Mouse (Mus musculus) heart, postnatal 0 days (tissue): Measurements from ENCODE around the gene Scamp3. TPM values are rescaled to one million over a fixed set of nuclear protein-coding genes. Genes with fewer than 3 reads are reported as not detected.
A peak's percentile ranks its signal among the peaks of the same experiment; 100 is the strongest.

ENCODE experiments used
- ATAC-seq: fragments of 200-750 bp; cut with Nextera tagmentation; 2 replicates; pipeline ENCODE4 v1.8.0; 2017; ENCODE audit warnings: low read depth, moderate number of reproducible peaks, moderate library complexity; ENCODE audit not compliant: insufficient read depth
- DNase-seq: peaks from one replicate; pipeline ENCODE4 v3.0.0-alpha.2; 2016; ENCODE audit warnings: low spot score
- H3K27ac ChIP-seq: fragments of 300-500 bp; sonication (generic); 2 replicates; pipeline ENCODE4 v1.5.1; 2014; ENCODE audit warnings: low read depth, mild to moderate bottlenecking
- H3K27me3 ChIP-seq: fragments of 300-500 bp; sonication (generic); 2 replicates; pipeline ENCODE4 v1.6.1; 2014; ENCODE audit warnings: low read length, mixed read lengths; ENCODE audit not compliant: control insufficient read depth, insufficient read depth
- H3K36me3 ChIP-seq: fragments of 300-500 bp; sonication (generic); replicated peaks from 2 replicates; pipeline ENCODE4 v1.6.1; 2014; ENCODE audit warnings: low read length, mixed read lengths; ENCODE audit not compliant: control insufficient read depth, insufficient read depth
- H3K4me1 ChIP-seq: fragments of 300-500 bp; sonication (generic); 2 replicates; pipeline ENCODE4 v1.6.1; 2014; ENCODE audit warnings: antibody characterized with exemption; ENCODE audit not compliant: control insufficient read depth, insufficient read depth
- H3K4me2 ChIP-seq: fragments of 300-500 bp; sonication (generic); 2 replicates; pipeline ENCODE4 v1.6.1; 2014; ENCODE audit warnings: low read depth, mild to moderate bottlenecking, low read length, moderate library complexity
- H3K4me3 ChIP-seq: fragments of 300-500 bp; sonication (generic); 2 replicates; pipeline ENCODE4 v1.5.1; 2014; ENCODE audit warnings: low read depth, low read length
- H3K9ac ChIP-seq: fragments of 300-500 bp; sonication (generic); replicated peaks from 2 replicates; pipeline ENCODE4 v1.6.1; 2014; ENCODE audit warnings: low read depth, low read length, mixed read lengths
- H3K9me3 ChIP-seq: fragments of 300-500 bp; sonication (generic); replicated peaks from 2 replicates; pipeline ENCODE4 v1.6.1; 2016; ENCODE audit warnings: low read length; ENCODE audit not compliant: control insufficient read depth
- CTCF ChIP-seq: IDR thresholded peaks from 2 replicates; pipeline ENCODE4 v1.5.1; 2016; ENCODE audit warnings: antibody characterized with exemption, control low read depth, low read depth
- EP300 ChIP-seq: IDR thresholded peaks from 2 replicates; pipeline ENCODE4 v1.6.1; 2016; ENCODE audit warnings: antibody characterized with exemption, low read depth
- WGBS: fragments of 180-500 bp; shearing (Covaris S2); extraction: QIAGEN DNeasy Blood & Tissue Kit; methylation state at CpG from one replicate; pipeline ENCODE4 v1.1.7; 2014; 5-methylcytosine and 5-hydroxymethylcytosine counted together
- polyA plus RNA-seq: library from polyadenylated mRNA; unstranded; fragments of >200 nt; fragmentation: Nextera tagmentation; extraction: Ambion mirVana; gene quantifications from 2 replicates; pipeline ENCODE4 v1.2.1, GENCODE M21; 2015
- total RNA-seq: library from RNA; depleted of rRNA; stranded (reverse); fragments of >200 nt; gene quantifications from 2 replicates; pipeline ENCODE4 v1.2.3, GENCODE M21; 2014; ENCODE audit warnings: low replicate concordance

Scamp3 gene
- total and polyA plus RNA-seq, 2 experiments from 2014 or later: 60.7 to 65.9 TPM

GRCm38 (mm10) chr3:89224796-89225195 lies 47.5 kb downstream of the Scamp3 start:
- Histone ChIP-seq H3K36me3 (no peaks in the 10 kb centered on the region), H3K4me3 (no peak overlapping the region), H3K4me2 (no peak overlapping the region), H3K9ac (no peak overlapping the region), H3K9me3 (no peaks in the 10 kb centered on the region), H3K27me3 (peaks cover 15% of the 10 kb centered on the region; the same call in 1 of the 2 replicates), H3K4me1 (peaks cover 11% of the 10 kb centered on the region), H3K27ac (no peak overlapping the region)
- DNase-seq (no peak), ATAC-seq (no peak)
- TF ChIP-seq CTCF (no peak), EP300 (no peak)
- 77% methylated on average over 11 of the region's 11 CpGs for WGBS

- peaks cover 11% of the 10 kb centered on the region for H3K4me1 ChIP-seq
- no peak for ATAC-seq
- WGBS: 75% methylated on average over 12 of the region's 12 CpGs
Observed at GRCm38 (mm10) chr3:89225321-89225815, 48.1 kb downstream of the Scamp3 start.

GRCm38 (mm10) chr3:89225918-89226317 lies 48.6 kb downstream of the Scamp3 start:
- Histone ChIP-seq H3K9me3 (no peaks in the 10 kb centered on the region), H3K27me3 (peaks cover 21% of the 10 kb centered on the region; the same call in 1 of the 2 replicates), H3K27ac (no peak overlapping the region), H3K4me2 (no peak overlapping the region), H3K4me1 (peaks cover 11% of the 10 kb centered on the region), H3K36me3 (no peaks in the 10 kb centered on the region), H3K9ac (no peak overlapping the region), H3K4me3 (no peak overlapping the region)
- ATAC-seq (no peak), DNase-seq (no peak)
- 76% methylated on average over 4 of the region's 4 CpGs for WGBS
- TF ChIP-seq EP300 (no peak), CTCF (no peak)

More at GRCm38 (mm10) chr3:89225321-89225815, 48.1 kb downstream of the Scamp3 start:
- H3K27ac ChIP-seq: no peak overlapping the region
- H3K9ac ChIP-seq: no peak overlapping the region
- peaks cover 19% of the 10 kb centered on the region; the same call in 1 of the 2 replicates for H3K27me3 ChIP-seq
- H3K9me3 ChIP-seq: no peaks in the 10 kb centered on the region
- TF ChIP-seq CTCF: no peak
- TF ChIP-seq EP300: no peak
- no peak for DNase-seq
- no peak overlapping the region for H3K4me2 ChIP-seq
- H3K36me3 ChIP-seq: no peaks in the 10 kb centered on the region
- H3K4me3 ChIP-seq: no peak overlapping the region

DNA sequence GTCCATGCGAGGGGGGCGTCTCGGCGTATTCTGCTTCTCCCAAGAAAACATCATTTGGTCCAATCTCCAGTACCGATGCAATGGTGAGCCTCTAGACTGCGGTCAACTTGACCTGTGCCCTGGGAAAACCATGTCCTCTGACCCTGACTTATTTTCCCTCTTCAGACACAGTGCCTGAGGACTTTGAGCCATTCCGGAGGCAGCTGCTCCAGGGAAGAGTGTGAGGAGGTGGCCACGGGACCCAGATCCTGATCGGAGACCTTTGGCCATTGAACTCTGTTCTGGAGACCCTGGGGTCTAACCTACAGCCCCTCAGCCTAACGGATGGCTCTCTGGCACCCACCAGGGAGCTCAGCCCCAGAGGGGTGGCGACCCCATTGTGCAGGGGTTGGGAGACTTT lies 49.1 kb downstream of the Scamp3 start:
- Histone ChIP-seq H3K4me2 (no peak overlapping the region), H3K4me1 (peaks cover 11% of the 10 kb centered on the region), H3K9me3 (no peaks in the 10 kb centered on the region), H3K27me3 (peaks cover 21% of the 10 kb centered on the region; the same call in 1 of the 2 replicates), H3K9ac (no peak overlapping the region), H3K27ac (no peak overlapping the region), H3K36me3 (no peaks in the 10 kb centered on the region), H3K4me3 (no peak overlapping the region)
- TF ChIP-seq CTCF (no peak), EP300 (no peak)
- WGBS: 64% methylated on average over 11 of the region's 11 CpGs
- DNase-seq: no peak
- ATAC-seq: no peak

DNA sequence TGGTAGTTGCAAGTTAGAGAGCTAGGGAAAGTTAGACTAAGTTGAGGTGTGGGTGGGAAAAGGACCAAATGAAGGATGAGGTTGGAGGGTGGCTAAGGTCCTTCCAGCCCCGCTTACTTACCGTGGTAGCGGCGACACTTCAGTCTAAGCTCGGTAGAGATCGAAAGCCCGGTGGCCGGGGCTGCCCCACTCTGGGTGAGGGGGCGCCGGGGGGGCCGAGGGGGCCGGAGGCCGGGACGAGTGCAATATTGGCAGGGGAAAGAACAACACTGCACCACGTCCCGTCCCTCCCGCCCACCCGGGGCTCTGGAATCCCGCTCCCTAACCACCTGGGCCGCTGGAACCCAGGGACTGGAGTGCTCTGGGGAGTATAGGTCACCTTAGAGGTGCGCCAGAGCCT lies 49.6 kb downstream of the Scamp3 start, which contains the start of gene Mtx1:
Gene Mtx1, minus strand, starts transcription at position 189 of the 400 bp plus-strand sequence.
- no peak for DNase-seq
- H3K36me3 ChIP-seq: no peaks in the 10 kb centered on the region
- H3K4me2 ChIP-seq: peak within 1 kb of the TSS; percentile 64
- no peaks in the 10 kb centered on the region for H3K9me3 ChIP-seq
- H3K27ac ChIP-seq: peak within 1 kb of the TSS; percentile 31; the same call in 1 of the 2 replicates
- H3K4me1 ChIP-seq: peaks cover 11% of the 10 kb centered on the region
- H3K27me3 ChIP-seq: peaks cover 21% of the 10 kb centered on the region; the same call in 1 of the 2 replicates
- peak within 1 kb of the TSS; percentile 50 for H3K4me3 ChIP-seq
- 0 out of 2 replicates have a peak within 1 kb of the TSS, but pooled peaks have one; percentile 12 for H3K9ac ChIP-seq
- 10% methylated on average over 21 of the region's 21 CpGs for WGBS
- no peak for ATAC-seq
- no peak for TF ChIP-seq CTCF
- no peak for TF ChIP-seq EP300
